Mouse (Mus musculus): ENCODE measurements at regions not wholly inside any gene's neighbourhood (a gene's known extent, or its start where the extent isn't known, plus 50 kb on each side); places are given as distances from the start of the nearest gene placed in this dataset.

GRCm38 (mm10) chr4:149844971-149845370, 70.9 kb upstream of the Slc25a33 start:
- WGBS = 87% methylated on average over 10 of the region's 10 CpGs
- no peak for ATAC-seq (ENCODE audit: low FRiP score, low TSS enrichment)
- H3K4me2 ChIP-seq (ENCODE audit: low read length) = no peak overlapping the region
- no peaks in the 10 kb centered on the region for H3K36me3 ChIP-seq (ENCODE audit: control insufficient read depth, insufficient read depth, low read length)
- no peak overlapping the region for H3K27ac ChIP-seq (replicated peaks; ENCODE audit: low read depth, low read length)
- no peaks in the 10 kb centered on the region for H3K9me3 ChIP-seq (ENCODE audit: control insufficient read depth, low read length)
- no peak overlapping the region for H3K4me3 ChIP-seq (replicated peaks; ENCODE audit: low read depth, low read length)
- H3K27me3 ChIP-seq (ENCODE audit: control insufficient read depth, insufficient read depth, low read length) = no peaks in the 10 kb centered on the region
- no peak for DNase-seq
- H3K4me1 ChIP-seq (ENCODE audit: control insufficient read depth, insufficient read depth, low read length) = no peaks in the 10 kb centered on the region
- H3K9ac ChIP-seq (replicated peaks; ENCODE audit: low read length) = no peak overlapping the region

DNA sequence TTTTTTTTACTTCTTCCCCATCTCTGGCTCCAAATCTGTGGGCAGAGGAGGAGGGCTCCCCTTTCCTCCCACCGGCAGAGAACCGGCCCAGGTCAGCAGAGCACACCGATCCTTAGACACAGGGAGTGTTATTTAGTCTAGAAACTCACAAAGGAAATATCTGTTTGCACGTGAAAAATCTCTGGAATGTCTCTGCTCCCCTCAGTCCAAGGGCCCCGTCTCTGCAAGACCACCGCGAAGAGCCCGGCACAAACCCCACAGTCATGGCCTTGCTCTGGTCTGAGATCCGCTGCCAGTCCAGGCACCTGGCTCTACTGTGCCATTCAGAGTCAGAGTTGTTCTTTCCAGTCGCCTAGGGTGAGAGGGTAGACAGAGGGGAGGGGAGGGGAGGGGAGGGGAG, 69.7 kb upstream of the Slc25a33 start:
- Histone ChIP-seq H3K27ac (replicated peaks; ENCODE audit: low read depth, low read length) (no peak overlapping the region), H3K4me3 (replicated peaks; ENCODE audit: low read depth, low read length) (no peak overlapping the region), H3K36me3 (ENCODE audit: control insufficient read depth, insufficient read depth, low read length) (no peaks in the 10 kb centered on the region), H3K4me1 (ENCODE audit: control insufficient read depth, insufficient read depth, low read length) (no peaks in the 10 kb centered on the region), H3K27me3 (ENCODE audit: control insufficient read depth, insufficient read depth, low read length) (no peaks in the 10 kb centered on the region), H3K9ac (replicated peaks; ENCODE audit: low read length) (no peak overlapping the region), H3K4me2 (ENCODE audit: low read length) (no peak overlapping the region), H3K9me3 (ENCODE audit: control insufficient read depth, low read length) (no peaks in the 10 kb centered on the region)
- ATAC-seq (ENCODE audit: low FRiP score, low TSS enrichment) (no peak), DNase-seq (no peak)
- WGBS = 57% methylated on average over 10 of the region's 10 CpGs

DNA sequence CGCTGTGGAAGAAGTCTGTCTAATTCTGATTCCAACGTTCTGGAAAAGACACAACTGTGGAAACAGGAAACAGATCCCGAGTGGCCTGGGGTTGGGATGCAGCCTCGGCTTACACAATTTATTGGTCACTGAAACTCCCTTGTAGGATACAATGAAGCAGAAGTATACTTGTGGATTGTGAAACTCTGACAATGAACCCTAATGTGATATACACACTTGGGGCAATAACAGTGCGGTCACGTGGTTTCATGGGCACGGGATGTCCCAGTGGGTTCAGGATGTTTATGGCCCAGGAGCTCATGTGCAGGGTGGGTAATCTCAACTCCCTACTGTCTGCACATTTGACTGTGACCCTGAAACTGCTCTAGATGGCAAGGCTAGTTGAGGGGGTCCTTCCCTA, 68.8 kb upstream of the Slc25a33 start:
- 91% methylated on average over 7 of the region's 7 CpGs for WGBS
- ATAC-seq (ENCODE audit: low FRiP score, low TSS enrichment) = no peak
- no peak for DNase-seq

DNA sequence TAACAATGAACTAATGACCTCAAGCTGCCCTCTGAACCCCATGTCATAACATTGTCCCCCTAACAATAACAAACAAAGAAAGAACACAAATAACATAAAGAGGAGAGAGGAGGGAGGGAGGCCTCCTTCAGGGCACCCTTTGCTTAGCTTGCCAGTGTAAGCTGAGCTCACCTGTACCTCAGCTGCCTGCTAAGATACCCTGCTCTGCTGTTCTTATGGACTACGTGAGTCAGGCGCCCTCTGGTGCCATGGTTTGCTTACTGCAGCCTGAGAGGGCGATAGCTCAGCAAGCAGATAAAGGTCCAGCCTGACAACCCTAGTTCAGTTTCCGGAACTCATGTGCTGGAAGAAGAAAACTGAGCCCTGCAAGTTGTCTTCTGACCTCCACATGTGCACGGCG, 67.8 kb upstream of the Slc25a33 start:
- Histone ChIP-seq H3K27me3 (ENCODE audit: control insufficient read depth, insufficient read depth, low read length) (no peaks in the 10 kb centered on the region), H3K4me2 (ENCODE audit: low read length) (no peak overlapping the region), H3K27ac (replicated peaks; ENCODE audit: low read depth, low read length) (no peak overlapping the region), H3K36me3 (ENCODE audit: control insufficient read depth, insufficient read depth, low read length) (no peaks in the 10 kb centered on the region), H3K4me3 (replicated peaks; ENCODE audit: low read depth, low read length) (no peak overlapping the region), H3K9ac (replicated peaks; ENCODE audit: low read length) (no peak overlapping the region), H3K4me1 (ENCODE audit: control insufficient read depth, insufficient read depth, low read length) (no peaks in the 10 kb centered on the region), H3K9me3 (ENCODE audit: control insufficient read depth, low read length) (no peaks in the 10 kb centered on the region)
- DNase-seq (peak; percentile 39), ATAC-seq (ENCODE audit: low FRiP score, low TSS enrichment) (no peak)
- 61% methylated on average over 6 of the region's 6 CpGs for WGBS

More for the DNA sequence above, 68.8 kb upstream of the Slc25a33 start:
- Histone ChIP-seq H3K27ac (replicated peaks; ENCODE audit: low read depth, low read length) (no peak overlapping the region), H3K36me3 (ENCODE audit: control insufficient read depth, insufficient read depth, low read length) (no peaks in the 10 kb centered on the region), H3K9ac (replicated peaks; ENCODE audit: low read length) (no peak overlapping the region), H3K27me3 (ENCODE audit: control insufficient read depth, insufficient read depth, low read length) (no peaks in the 10 kb centered on the region), H3K4me3 (replicated peaks; ENCODE audit: low read depth, low read length) (no peak overlapping the region), H3K4me2 (ENCODE audit: low read length) (no peak overlapping the region), H3K9me3 (ENCODE audit: control insufficient read depth, low read length) (no peaks in the 10 kb centered on the region), H3K4me1 (ENCODE audit: control insufficient read depth, insufficient read depth, low read length) (no peaks in the 10 kb centered on the region)

GRCm38 (mm10) chr4:149840511-149841292, 66.6 kb upstream of the Slc25a33 start:
- ATAC-seq (ENCODE audit: low FRiP score, low TSS enrichment) (no peak), DNase-seq (no peak)
- no peaks in the 10 kb centered on the region for H3K9me3 ChIP-seq (ENCODE audit: control insufficient read depth, low read length)
- no peaks in the 10 kb centered on the region for H3K27me3 ChIP-seq (ENCODE audit: control insufficient read depth, insufficient read depth, low read length)
- no peak overlapping the region for H3K27ac ChIP-seq (replicated peaks; ENCODE audit: low read depth, low read length)
- H3K9ac ChIP-seq (replicated peaks; ENCODE audit: low read length) = no peak overlapping the region
- no peaks in the 10 kb centered on the region for H3K4me1 ChIP-seq (ENCODE audit: control insufficient read depth, insufficient read depth, low read length)
- 85% methylated on average over 12 of the region's 12 CpGs for WGBS
- H3K4me2 ChIP-seq (ENCODE audit: low read length) = no peak overlapping the region
- no peak overlapping the region for H3K4me3 ChIP-seq (replicated peaks; ENCODE audit: low read depth, low read length)
- no peaks in the 10 kb centered on the region for H3K36me3 ChIP-seq (ENCODE audit: control insufficient read depth, insufficient read depth, low read length)

GRCm38 (mm10) chr4:149838682-149839081, 64.6 kb upstream of the Slc25a33 start:
- no peak for ATAC-seq (ENCODE audit: low FRiP score, low TSS enrichment)
- H3K4me3 ChIP-seq (replicated peaks; ENCODE audit: low read depth, low read length) = no peak overlapping the region
- no peak overlapping the region for H3K9ac ChIP-seq (replicated peaks; ENCODE audit: low read length)
- no peaks in the 10 kb centered on the region for H3K36me3 ChIP-seq (ENCODE audit: control insufficient read depth, insufficient read depth, low read length)
- no peaks in the 10 kb centered on the region for H3K27me3 ChIP-seq (ENCODE audit: control insufficient read depth, insufficient read depth, low read length)
- H3K4me2 ChIP-seq (ENCODE audit: low read length) = no peak overlapping the region
- H3K4me1 ChIP-seq (ENCODE audit: control insufficient read depth, insufficient read depth, low read length) = no peaks in the 10 kb centered on the region
- 18% methylated on average over 3 of the region's 3 CpGs for WGBS
- DNase-seq = no peak
- H3K27ac ChIP-seq (replicated peaks; ENCODE audit: low read depth, low read length) = no peak overlapping the region
- no peaks in the 10 kb centered on the region for H3K9me3 ChIP-seq (ENCODE audit: control insufficient read depth, low read length)

DNA sequence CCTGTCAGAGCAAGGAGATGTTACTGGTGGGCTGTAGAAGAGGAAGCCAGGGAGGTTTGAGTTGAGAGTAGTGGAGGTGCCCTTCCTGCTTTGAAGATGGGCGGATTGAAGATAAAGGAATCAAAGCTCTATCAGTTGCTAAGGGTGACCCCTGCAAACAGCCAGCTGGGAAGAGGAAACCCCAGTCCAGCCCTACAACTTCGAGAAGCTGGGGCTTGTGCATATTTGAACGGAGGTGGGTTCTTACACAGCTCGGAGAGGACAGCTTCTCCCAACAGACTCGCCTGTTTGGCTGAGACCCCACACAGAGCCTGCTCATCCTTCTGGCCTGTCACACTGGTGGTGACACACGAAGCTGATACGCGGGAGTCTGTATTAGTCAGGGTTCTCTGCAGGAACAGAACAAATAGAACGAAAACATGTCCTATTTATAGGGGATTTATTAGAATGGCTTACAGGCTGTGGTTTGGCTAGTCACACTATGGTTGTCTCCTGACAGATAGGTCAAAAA, 60.6 kb upstream of the Slc25a33 start:
- DNase-seq (no peak), ATAC-seq (ENCODE audit: low FRiP score, low TSS enrichment) (no peak)
- H3K27ac ChIP-seq (replicated peaks; ENCODE audit: low read depth, low read length) = no peak overlapping the region
- no peak overlapping the region for H3K4me3 ChIP-seq (replicated peaks; ENCODE audit: low read depth, low read length)
- no peaks in the 10 kb centered on the region for H3K4me1 ChIP-seq (ENCODE audit: control insufficient read depth, insufficient read depth, low read length)
- no peaks in the 10 kb centered on the region for H3K27me3 ChIP-seq (ENCODE audit: control insufficient read depth, insufficient read depth, low read length)
- H3K4me2 ChIP-seq (ENCODE audit: low read length) = no peak overlapping the region
- 83% methylated on average over 9 of the region's 9 CpGs for WGBS
- H3K9ac ChIP-seq (replicated peaks; ENCODE audit: low read length) = no peak overlapping the region
- no peaks in the 10 kb centered on the region for H3K36me3 ChIP-seq (ENCODE audit: control insufficient read depth, insufficient read depth, low read length)
- H3K9me3 ChIP-seq (ENCODE audit: control insufficient read depth, low read length) = no peaks in the 10 kb centered on the region

GRCm38 (mm10) chr4:149832446-149833101, 58.5 kb upstream of the Slc25a33 start:
- Histone ChIP-seq H3K36me3 (ENCODE audit: control insufficient read depth, insufficient read depth, low read length) (no peaks in the 10 kb centered on the region), H3K9ac (replicated peaks; ENCODE audit: low read length) (no peak overlapping the region), H3K27ac (replicated peaks; ENCODE audit: low read depth, low read length) (no peak overlapping the region), H3K4me3 (replicated peaks; ENCODE audit: low read depth, low read length) (no peak overlapping the region), H3K4me2 (ENCODE audit: low read length) (no peak overlapping the region), H3K4me1 (ENCODE audit: control insufficient read depth, insufficient read depth, low read length) (no peaks in the 10 kb centered on the region), H3K9me3 (ENCODE audit: control insufficient read depth, low read length) (no peaks in the 10 kb centered on the region), H3K27me3 (ENCODE audit: control insufficient read depth, insufficient read depth, low read length) (no peaks in the 10 kb centered on the region)
- WGBS = 57% methylated on average over 10 of the region's 10 CpGs
- no peak for ATAC-seq (ENCODE audit: low FRiP score, low TSS enrichment)
- no peak for DNase-seq

Data from midbrain, embryonic 14.5 days (tissue).